Mouse (Mus musculus) retina, postnatal 1 day (tissue): ENCODE results near the gene Iqcj.
A peak's percentile ranks its signal among the peaks of the same experiment; 100 is the strongest.
"Not testable (repeated sequence)": the region's sequence is repeated elsewhere in the genome, so short reads cannot be mapped to it uniquely, and the experiment has no call there.

ENCODE experiments used
- DNase-seq: peaks from one replicate; pipeline ENCODE4 v3.0.0-alpha.2; 2012

Gene Iqcj

DNA sequence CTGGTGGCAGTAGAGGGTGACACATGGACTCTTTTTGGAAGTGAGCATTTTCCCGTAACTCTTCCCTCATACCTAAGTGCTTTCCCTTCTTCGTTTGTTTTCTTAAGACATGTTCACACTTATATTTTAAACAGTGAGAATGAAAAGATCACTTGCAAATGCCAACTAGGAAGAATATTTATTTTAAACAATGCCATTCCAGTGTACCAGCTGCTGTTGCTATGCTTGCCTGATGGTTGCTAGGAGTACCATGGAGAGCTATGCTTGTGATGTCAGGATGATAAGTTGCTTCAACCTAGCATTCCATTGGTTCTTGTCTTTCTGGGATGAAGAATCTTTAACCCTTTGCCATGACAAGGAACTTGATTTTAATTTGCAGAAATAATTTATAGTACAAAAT, 193.0 kb downstream of the Iqcj start:
- DNase-seq, result no peak

DNA sequence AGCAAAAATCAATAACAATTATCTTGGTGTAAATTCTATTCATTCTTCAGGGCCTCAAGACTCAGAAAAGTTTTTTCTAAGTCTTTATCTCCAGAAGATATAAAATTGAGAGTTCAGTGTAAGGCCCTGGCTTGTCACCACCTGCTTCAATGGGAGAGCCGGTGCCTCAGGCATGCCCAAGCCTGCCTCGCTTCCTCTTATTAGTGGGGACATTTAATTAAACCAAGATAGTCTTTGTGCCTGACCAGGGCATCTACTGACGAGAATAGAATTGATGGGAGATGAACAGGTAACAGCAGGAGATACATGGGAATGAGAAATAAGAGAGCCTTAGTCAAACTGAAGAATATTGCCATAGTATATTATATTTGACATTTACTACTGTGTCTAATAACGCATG, 200.1 kb downstream of the Iqcj start:
- no peak for DNase-seq

DNA sequence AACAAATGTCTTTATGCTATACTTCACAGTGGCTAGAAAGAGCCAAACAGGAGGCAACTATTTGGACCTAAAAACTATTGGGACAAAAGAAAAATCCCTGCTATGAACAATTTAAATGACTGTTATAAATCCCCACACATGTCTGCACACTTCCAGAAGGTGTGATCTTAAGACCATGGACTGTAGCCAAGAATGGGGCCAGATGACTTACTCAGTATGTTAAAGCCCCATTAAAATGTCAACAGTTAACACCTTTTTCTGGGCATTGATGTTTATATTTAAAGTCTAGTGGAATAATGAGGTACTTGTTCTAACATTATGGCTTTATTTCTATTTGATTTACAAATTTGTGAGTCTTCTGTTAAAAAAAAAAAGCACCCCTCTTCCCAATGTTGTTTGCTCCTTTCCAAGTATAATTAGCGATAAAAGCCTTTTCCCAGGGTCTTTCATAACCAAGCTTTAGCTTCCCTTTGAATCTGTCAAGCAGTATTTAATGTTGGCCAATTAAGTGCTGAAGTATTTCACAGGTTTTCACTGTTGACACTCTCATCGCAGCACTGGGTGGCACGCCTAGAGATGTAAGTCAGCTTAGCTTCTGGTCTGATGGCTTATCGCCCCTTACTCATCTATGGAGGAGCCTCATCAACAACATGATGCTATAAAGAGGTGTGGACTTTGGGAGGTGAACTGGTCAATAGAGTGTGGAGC, 204.9 kb downstream of the Iqcj start:
- DNase-seq, result no peak

DNA sequence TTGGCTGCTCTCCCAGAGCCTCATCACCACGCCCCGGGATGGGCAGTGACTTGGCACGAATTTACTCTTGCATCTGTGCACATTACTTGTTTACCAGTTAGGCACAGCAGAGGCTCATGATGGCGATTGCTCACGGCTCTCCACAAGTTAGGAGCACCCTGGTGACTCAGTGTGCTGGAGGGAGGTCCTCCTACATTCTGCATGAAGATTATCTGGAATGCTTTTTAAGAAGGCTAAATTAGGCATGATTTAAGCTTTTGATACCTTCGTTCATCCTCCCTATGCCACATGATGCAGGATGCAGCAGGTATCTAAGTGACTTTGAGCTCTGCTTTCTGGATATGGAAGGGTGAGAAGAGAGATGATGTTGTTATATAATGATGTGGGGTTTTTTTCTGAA, 207.5 kb downstream of the Iqcj start:
- DNase-seq, result not testable (repeated sequence)

DNA sequence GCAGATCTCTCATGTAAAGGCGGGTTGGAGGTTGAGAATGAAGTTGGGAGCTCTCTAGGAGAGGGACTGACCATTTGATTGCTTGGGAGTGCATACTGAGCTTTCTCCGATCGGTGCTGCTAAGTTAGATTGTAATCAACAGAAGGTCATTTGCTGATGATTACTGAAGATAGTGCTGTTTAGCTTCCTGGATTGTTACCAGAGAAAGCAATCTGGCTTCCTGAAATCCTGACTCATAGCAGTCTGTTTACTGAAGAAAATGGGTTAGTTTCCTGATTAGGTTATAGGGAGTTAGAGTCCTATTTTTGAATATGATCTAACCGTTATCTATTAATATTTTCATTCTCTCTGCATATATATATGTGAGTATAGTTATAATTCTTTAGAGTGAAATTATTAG, 209.3 kb downstream of the Iqcj start:
- DNase-seq, result no peak

DNA sequence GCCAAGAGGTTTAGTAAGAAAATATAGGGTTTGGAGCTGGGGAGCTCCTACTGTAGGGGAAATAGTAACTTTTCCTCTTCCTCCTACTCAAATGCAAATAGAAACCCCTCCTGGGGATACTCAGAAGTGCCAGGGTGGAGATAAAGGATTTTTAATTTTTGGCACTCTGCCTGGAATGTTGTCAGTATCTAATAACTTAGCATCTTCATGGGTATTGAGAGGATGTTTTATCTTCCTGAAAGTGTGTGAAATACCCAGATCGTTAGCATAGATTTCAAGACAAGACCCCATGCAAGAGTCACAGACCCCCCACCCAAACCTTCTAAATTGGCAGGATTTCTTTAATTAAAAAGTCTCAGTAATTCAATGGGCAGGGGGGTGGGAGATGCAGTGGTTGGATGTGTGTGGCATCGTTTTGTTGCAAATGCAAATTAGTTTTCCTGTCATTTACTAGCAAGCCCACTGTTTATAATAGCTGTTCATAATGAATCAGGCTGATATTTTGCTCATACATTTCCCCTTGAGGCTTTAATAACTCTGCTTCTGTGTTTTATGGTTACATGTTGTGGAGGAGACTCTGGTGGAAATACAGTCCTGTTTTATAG, 213.2 kb downstream of the Iqcj start:
- DNase-seq, result peak; percentile 16
